Mouse (Mus musculus) retina, adult 2 months (tissue): ENCODE measurements around the gene Clcc1.

Experiments
- DNase-seq: peaks from one replicate; pipeline ENCODE4 v3.0.0-alpha.2; 2012; ENCODE audit warnings: low read depth, low spot score

Gene Clcc1

DNA sequence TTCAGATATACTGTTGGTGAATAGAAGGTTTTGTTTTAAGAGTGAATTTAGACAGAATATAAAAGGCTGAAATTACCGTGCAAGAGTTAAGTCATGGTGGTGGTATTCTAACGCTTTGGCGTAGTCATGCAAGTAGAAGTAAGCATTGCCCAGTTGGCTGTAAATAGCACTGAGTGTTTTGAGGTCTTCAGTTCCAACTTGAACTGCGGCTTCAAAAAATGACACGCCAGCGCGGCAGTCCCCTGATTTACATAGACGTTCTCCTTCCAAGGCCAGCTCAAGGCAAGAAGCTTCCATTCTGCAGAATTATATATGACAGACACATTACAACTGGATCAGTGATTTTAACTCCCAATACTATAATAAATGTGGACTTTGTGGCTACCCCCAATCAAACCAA is 49.1 kb downstream of the Clcc1 start:
- no peak for DNase-seq

GRCm38 (mm10) chr3:108711296-108711695 is 57.6 kb downstream of the Clcc1 start:
- DNase-seq: peak; percentile 71

DNA sequence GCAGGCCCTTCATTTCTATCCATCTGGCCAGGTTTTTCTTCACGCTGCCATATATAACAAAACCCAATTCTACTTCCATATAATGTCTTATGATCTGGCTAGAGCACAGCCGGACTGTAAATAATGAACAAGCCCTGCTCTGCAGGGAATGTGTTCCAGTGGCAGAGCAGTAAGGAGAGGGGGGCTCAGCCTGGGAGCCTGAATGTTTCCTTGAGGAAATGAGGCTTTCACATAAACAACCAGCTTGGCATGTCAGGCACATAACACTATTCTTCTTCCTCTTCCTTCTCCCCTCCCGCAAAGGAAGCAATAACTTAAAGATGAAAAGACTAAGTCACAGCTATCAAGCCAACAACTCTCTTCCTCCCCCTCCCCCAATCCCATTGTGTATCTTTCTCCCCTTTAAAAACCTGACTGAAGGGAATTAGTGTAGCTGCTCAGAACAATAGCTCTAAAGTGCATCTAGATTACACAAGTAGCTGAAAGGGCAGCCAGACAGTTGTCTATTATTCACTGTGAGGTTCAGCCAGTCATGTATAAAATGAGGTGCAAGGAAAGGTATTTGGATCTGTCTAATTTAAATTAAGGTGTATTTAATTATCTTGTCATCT is 59.5 kb downstream of the Clcc1 start:
- no peak for DNase-seq

- DNase-seq: no peak
These were observed 61.1 kb downstream of the Clcc1 start for GRCm38 (mm10) chr3:108714837-108715236.

DNA sequence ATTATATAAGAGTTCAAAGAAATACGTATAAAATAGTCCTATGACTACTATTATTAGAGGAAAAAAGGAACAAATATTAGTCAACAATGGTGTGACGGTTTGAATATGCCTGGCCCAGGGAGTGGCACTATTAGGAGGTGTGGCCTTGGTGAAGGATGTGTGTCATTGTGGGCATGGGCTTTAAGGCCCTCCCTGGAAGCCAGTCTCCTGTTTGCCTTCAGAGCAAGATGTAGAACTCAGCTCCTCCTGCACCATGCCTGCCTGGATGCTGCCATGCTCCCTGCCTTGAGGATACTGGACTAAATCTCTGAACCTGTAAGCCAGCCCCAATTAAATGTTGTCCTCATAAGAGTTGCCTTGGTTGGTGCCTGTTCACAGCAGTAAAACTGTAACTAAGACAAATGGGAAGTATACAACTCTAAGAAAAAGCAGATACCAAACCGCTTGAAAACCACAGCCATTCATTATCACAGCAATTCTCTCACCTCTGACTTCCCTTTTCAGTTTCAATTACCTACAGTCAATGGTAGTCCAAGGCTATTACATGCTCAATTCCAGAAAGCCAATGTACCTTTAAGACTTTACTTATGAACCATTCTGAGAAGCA is 64.3 kb downstream of the Clcc1 start:
- DNase-seq: no peak

DNA sequence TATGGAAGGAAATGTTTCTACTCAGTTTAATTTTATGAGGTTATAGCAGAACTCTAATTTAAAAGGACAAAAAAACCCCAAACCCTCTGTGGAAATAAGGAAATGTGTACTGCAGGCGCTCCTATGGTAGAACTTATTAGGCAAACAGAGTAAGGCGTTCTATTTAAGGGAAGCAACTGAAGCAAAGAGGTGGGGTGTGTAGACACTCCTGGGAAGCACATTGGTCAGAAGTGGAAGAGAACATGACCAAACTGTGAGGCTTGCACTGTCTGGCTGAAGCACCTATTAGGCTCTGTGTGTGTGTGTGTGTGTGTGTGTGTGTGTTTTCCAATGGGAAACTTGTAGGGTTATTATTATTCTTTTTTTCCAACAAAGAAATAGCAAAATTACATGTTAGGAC is 65.6 kb downstream of the Clcc1 start:
- no peak for DNase-seq

DNA sequence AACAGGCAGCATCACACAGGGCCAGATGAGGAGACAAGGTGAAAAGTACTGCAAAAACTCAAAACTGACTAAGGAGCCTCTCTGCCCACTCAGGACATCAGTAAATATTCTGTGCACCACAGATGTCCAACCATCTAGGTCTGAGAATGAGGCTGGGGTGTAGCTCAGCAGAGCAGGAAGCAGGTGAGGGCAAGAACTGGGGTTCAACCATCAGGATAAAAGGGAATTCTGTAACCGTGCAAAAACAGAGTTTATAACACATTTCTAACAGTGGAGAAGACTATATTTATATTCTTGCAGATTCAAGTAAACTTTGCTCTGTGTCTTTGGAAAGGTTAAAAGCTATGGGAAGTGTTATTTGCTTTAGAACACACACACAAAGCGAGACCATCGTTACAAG is 66.0 kb downstream of the Clcc1 start:
- no peak for DNase-seq

- DNase-seq: no peak
These were observed 67.6 kb downstream of the Clcc1 start for GRCm38 (mm10) chr3:108721076-108721991.

- peak; percentile 76 for DNase-seq
These were observed 68.5 kb downstream of the Clcc1 start, which contains the start of gene Gpsm2 for GRCm38 (mm10) chr3:108722036-108722872. Gpsm2 (minus strand) TSS chr3:108722309.

GRCm38 (mm10) chr3:108726413-108726812 is 72.7 kb downstream of the Clcc1 start:
- no peak for DNase-seq

DNA sequence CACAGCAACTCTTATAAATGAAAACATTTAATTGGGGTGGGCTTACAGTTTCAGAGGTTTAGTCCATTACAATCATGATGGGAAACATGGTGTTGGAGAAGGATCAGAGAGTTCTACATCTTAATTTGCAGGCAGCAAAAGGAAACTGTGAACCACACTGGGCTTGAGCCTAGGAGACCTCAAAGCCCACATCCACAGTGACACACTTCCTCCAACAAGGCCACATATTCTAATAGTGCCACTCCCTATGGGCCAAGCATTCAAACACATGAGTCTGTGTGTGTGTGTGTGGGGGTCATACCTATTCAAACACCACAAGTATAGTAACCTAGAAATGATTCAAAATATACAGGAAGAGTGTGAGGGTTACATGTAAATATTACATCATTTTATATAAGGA is 73.6 kb downstream of the Clcc1 start:
- no peak for DNase-seq

GRCm38 (mm10) chr3:108727776-108728175 is 74.1 kb downstream of the Clcc1 start:
- no peak for DNase-seq
